Mouse (Mus musculus): ENCODE results near the gene Sgpp1.

- TF ChIP-seq ZC3H11A (IDR thresholded peaks at IDR 0.05; ENCODE audit: borderline replicate concordance, low read depth, low read length) (no peak), MAFK (IDR thresholded peaks at IDR 0.05; ENCODE audit: insufficient read depth, low read depth, low read length) (no peak), ZNF384 (IDR thresholded peaks at IDR 0.05; ENCODE audit: low read depth, low read length) (no peak)
Measured at GRCm38 (mm10) chr12:75723839-75724463, 11.6 kb downstream of the Sgpp1 start.

Measured in ES-E14 (cell line).